Mouse (Mus musculus): Measurements from ENCODE around the gene Thap11.

Gene Thap11

GRCm38 (mm10) chr8:105900941-105901616, 46.1 kb downstream of the Thap11 start:
- DNase-seq (ENCODE audit: low spot score), result no peak
